Mouse (Mus musculus): Measurements from ENCODE around the gene Dyrk3. TPM values are rescaled to one million over a fixed set of nuclear protein-coding genes. Genes with fewer than 3 reads are reported as not detected.

The Dyrk3 gene
- polyA plus RNA-seq (2017; shearing (Covaris generic)) = not detected

DNA sequence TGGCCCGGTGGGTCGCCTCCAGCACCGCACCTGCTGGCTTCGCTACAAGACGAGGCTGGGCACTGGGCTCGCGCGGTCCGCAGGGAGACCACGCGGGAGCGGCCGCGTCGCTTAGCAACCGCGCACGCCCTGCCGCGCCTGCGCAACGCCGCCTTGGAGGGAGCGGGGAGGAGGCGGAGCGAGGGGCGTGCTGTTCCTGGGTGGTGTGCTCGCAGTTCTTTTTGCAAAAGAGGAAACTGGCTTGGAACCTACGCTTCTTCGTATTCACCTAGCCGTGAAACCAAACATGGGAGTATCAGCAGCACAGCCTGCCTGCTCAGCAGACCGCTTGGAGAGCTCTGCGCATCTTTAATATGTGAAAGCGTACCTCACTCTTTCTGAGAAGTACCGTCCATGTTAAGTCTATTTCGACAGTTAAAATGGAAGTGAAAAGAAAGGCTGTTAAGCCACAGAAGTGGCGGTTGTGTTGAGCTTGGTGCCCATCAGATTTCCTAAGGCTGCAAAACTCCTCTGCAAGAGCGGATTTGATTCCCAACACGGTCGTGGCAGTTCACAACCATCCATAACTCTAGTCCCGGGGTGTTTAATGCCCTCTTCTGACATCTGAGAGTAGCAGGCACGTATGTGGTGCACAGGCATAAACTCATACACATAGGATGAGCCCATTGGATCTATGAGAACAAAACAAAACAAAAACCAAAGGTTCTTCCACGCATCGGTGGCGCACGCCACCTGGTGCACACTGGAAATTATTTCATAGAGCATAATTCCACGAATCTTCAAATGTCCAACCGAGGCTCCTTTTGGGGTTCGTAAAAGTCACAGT is at the start of gene Dyrk3:
Dyrk3 (minus strand) TSS at position 150 of the 826 bp plus-strand sequence.

DNA sequence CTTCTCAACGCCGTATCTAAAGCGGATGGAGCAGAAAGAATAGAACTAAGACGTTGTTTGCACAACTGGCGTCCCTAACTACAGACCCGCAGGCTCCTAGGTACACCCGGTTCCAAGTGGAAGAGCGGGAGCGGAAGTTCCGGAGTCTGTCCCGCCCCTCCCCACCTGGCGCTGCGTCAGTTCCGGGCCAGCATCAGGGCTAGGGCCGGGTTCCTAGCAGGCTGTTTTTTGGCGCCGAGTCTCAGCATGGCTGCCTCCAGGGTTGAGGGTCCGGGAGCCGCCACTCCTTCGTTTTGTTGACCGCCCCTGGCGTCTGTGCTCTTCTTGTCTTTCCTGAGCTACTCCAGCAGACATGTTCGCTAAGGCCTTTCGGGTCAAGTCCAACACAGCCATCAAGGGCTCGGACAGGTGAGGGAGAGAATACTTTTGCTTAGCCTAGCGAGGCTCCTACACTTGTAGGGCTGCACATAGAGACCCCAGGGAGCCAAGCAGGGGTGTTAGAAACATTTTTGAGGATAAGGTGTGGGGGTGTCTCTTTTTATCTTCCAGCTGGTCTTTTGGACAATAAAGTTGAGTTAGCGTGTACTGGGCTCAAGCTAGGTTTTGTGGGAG is 15.0 kb upstream of the Dyrk3 start, which contains the start of gene Eif2d:
Eif2d (plus strand) TSS at position 164 of the 612 bp plus-strand sequence.

DNA sequence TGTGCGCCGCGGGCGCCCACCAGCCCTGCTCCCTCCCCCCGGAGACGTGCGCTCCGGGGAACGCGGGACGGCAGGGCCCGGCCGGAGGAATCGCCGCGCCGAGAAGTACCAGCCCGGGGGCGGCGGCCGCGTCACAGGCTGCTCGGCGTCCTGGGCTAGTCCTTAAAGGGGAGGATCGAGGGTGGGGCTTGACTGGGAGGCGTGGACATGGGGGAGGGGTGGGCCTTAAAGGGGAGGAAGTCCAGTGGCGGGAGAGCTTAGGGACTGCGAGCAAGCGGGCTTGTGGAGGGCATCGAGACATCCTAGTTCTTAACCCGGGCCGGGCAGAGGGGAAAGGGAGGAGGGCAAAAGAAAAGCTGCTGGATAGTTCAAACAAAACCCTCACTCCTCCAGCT is 40.4 kb downstream of the Dyrk3 start, which contains the start of gene Mapkapk2:
Mapkapk2 (minus strand) TSS at position 127 of the 395 bp plus-strand sequence.

Other genes starting within 250 kb of the Dyrk3 start
- not detected for gene Il20, start 226.9 kb downstream of the Dyrk3 start, polyA plus RNA-seq (2017; shearing (Covaris generic))
- not detected for gene Il19, start 198.2 kb downstream of the Dyrk3 start, polyA plus RNA-seq (2017; shearing (Covaris generic))
- gene Il10, start 118.5 kb downstream of the Dyrk3 start, polyA plus RNA-seq (2017; shearing (Covaris generic)) = 4.9 TPM
- gene Mapkapk2, start 40.5 kb downstream of the Dyrk3 start, polyA plus RNA-seq (2017; shearing (Covaris generic)) = 7.3 TPM
- gene Eif2d, start 14.8 kb upstream of the Dyrk3 start, polyA plus RNA-seq (2017; shearing (Covaris generic)) = 71.1 TPM
- gene Rassf5, start 106.9 kb upstream of the Dyrk3 start, polyA plus RNA-seq (2017; shearing (Covaris generic)) = 507 TPM
- 230 TPM for gene Ikbke, start 141.3 kb upstream of the Dyrk3 start, polyA plus RNA-seq (2017; shearing (Covaris generic))